Mouse (Mus musculus): ENCODE measurements at regions not wholly inside any gene's neighbourhood (a gene's known extent, or its start where the extent isn't known, plus 50 kb on each side); places are given as distances from the start of the nearest gene placed in this dataset.
A peak's percentile ranks its signal among the peaks of the same experiment; 100 is the strongest.

DNA sequence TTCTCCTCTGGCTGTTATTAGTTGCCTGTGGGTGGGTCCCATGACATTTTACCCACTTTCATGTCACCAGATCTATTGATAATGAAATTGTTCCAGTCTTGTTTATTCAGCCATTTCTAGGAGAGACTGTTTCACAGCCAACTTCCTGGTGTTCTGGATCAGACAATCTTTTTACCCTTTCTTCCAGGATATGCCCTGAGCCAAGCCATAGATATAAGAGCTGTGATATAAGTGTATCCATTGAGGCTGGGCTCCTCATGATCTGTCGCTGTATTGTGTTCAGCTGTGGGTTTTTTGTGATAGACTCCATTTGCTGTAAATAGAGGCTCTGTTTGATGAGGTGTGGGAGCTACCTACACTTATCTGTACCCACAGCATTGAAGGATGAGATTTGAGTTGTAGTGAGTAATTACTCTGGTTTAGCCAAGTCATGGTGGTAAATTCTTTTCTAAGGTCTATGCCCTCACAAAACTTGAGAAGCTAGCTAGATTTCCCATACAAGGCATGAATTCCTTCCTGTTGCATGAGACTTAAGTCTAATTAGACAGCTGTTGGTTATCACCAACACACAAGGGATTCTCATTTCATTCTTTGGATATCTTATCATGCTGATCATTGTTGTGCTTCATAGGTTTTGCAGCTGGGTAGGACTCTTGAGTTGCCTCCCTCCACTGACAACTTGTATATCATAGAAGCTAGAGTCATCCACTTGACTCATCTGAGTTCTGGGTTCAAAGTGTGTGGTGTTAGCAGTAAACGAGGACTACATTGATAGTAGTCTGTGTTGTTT, 203.9 kb upstream of the Ptger4 start:
- dilution Hi-C loops (cut with MboI; ENCODE audit: extremely low pct_ligation_motif_present, extremely low pct_unique_long_range_greater_than_20kb, low sequenced_read_pairs), result no loop called here
- peaks cover 3% of the 10 kb centered on the region for H3K9me3 ChIP-seq (replicated peaks; ENCODE audit: low read length)
- H3K27me3 ChIP-seq (replicated peaks), result no peaks in the 10 kb centered on the region
- no peaks in the 10 kb centered on the region for H3K79me2 ChIP-seq (replicated peaks; ENCODE audit: control insufficient read depth, extremely low read depth, insufficient read depth, poor library complexity, severe bottlenecking)
- H3K9ac ChIP-seq (ENCODE audit: insufficient read depth, low read depth), result no peak overlapping the region
- H3K4me2 ChIP-seq (ENCODE audit: insufficient read depth, low read depth, poor library complexity, severe bottlenecking), result no peak overlapping the region
- no peak for DNase-seq (ENCODE audit: extremely low read depth)
- TF ChIP-seq MEF2A (IDR thresholded peaks at IDR 0.05; ENCODE audit: borderline replicate concordance, low read depth, low read length) (no peak), SIN3A (IDR thresholded peaks at IDR 0.05; ENCODE audit: low read length) (no peak), POLR2AphosphoS2 (IDR thresholded peaks at IDR 0.05; ENCODE audit: low read depth, low read length) (no peak), ZC3H11A (IDR thresholded peaks at IDR 0.05; ENCODE audit: low read depth, low read length) (no peak), POLR2A (IDR thresholded peaks at IDR 0.05; ENCODE audit: low read depth, low read length) (no peak), CHD1 (IDR thresholded peaks at IDR 0.05; ENCODE audit: low read depth, low read length) (no peak), ZMIZ1 (IDR thresholded peaks at IDR 0.05; ENCODE audit: low read depth, low read length) (no peak), EP300 (IDR thresholded peaks at IDR 0.05; ENCODE audit: low read length) (no peak)
- H3K36me3 ChIP-seq (replicated peaks in 1 of 2; ENCODE audit: control insufficient read depth in 1 of 2, insufficient read depth in 1 of 2, low read length in 1 of 2), result no peaks in the 10 kb centered on the region
- H3K4me1 ChIP-seq (ENCODE audit: control insufficient read depth in 1 of 2, insufficient read depth in 2 of 2), result peaks cover 5 to 13% of the 10 kb centered on the region in 2 experiments
- no peak overlapping the region for H3K4me3 ChIP-seq (replicated peaks in 1 of 3; ENCODE audit: low read depth in 2 of 3, low read length in 2 of 3, poor library complexity in 1 of 3)
- in situ Hi-C loops (cut with MboI; ENCODE audit: low pct_ligation_motif_present, low pct_unique_long_range_greater_than_20kb, low sequenced_read_pairs), result no loop called here
- H3K27ac ChIP-seq (ENCODE audit: insufficient read depth, low read depth), result no peak overlapping the region

GRCm38 (mm10) chr15:5459083-5459482, 215.1 kb upstream of the Ptger4 start:
- dilution Hi-C loops (cut with MboI; ENCODE audit: extremely low pct_ligation_motif_present, extremely low pct_unique_long_range_greater_than_20kb, low sequenced_read_pairs) (no loop called here), in situ Hi-C loops (cut with MboI; ENCODE audit: low pct_ligation_motif_present, low pct_unique_long_range_greater_than_20kb, low sequenced_read_pairs) (no loop called here)
- Histone ChIP-seq H3K27ac (ENCODE audit: insufficient read depth, low read depth) (no peak overlapping the region), H3K9me3 (replicated peaks; ENCODE audit: low read length) (no peaks in the 10 kb centered on the region), H3K27me3 (replicated peaks) (no peaks in the 10 kb centered on the region), H3K4me2 (ENCODE audit: insufficient read depth, low read depth, poor library complexity, severe bottlenecking) (no peak overlapping the region), H3K36me3 (replicated peaks in 1 of 2; ENCODE audit: control insufficient read depth in 1 of 2, insufficient read depth in 1 of 2, low read length in 1 of 2) (no peaks in the 10 kb centered on the region), H3K4me1 (ENCODE audit: control insufficient read depth in 1 of 2, insufficient read depth in 2 of 2) (peaks cover 4 to 10% of the 10 kb centered on the region in 2 experiments; a peak in 3 of 4 replicates), H3K4me3 (replicated peaks in 1 of 3; ENCODE audit: low read depth in 2 of 3, low read length in 2 of 3, poor library complexity in 1 of 3) (no peak overlapping the region), H3K79me2 (replicated peaks; ENCODE audit: control insufficient read depth, extremely low read depth, insufficient read depth, poor library complexity, severe bottlenecking) (no peaks in the 10 kb centered on the region), H3K9ac (ENCODE audit: insufficient read depth, low read depth) (no peak overlapping the region)
- peak; percentile 33 for DNase-seq (ENCODE audit: extremely low read depth)
- TF ChIP-seq SIN3A (IDR thresholded peaks at IDR 0.05; ENCODE audit: low read length), result no peak
- no peak for TF ChIP-seq USF2 (conservative IDR thresholded peaks at IDR 0.05; ENCODE audit: low read depth, low read length)
- TF ChIP-seq MYC (IDR thresholded peaks at IDR 0.05; ENCODE audit: low read depth, low read length), result no peak
- TF ChIP-seq CTCF (conservative IDR thresholded peaks at IDR 0.05 in 1 of 2, IDR thresholded peaks at IDR 0.05 in 1 of 2; ENCODE audit: low read depth in 2 of 2, low read length in 2 of 2), result no peak
- TF ChIP-seq UBTF (IDR thresholded peaks at IDR 0.05; ENCODE audit: low read depth, low read length), result no peak
- TF ChIP-seq IRF4 (IDR thresholded peaks at IDR 0.05; ENCODE audit: low read depth, low read length), result 0 out of 2 replicates have a peak, but pooled peaks have one; percentile 32
- TF ChIP-seq ZMIZ1 (IDR thresholded peaks at IDR 0.05; ENCODE audit: low read depth, low read length), result no peak
- no peak for TF ChIP-seq PAX5 (IDR thresholded peaks at IDR 0.05; ENCODE audit: low read length)
- TF ChIP-seq ETS1 (conservative IDR thresholded peaks at IDR 0.05; ENCODE audit: low read depth, low read length), result no peak; the same call in 1 of the 2 replicates
- TF ChIP-seq HCFC1 (IDR thresholded peaks at IDR 0.05; ENCODE audit: low read depth, low read length), result no peak
- TF ChIP-seq RAD21 (IDR thresholded peaks at IDR 0.05; ENCODE audit: low read depth, low read length), result no peak
- TF ChIP-seq POLR2AphosphoS2 (IDR thresholded peaks at IDR 0.05; ENCODE audit: low read depth, low read length), result no peak
- TF ChIP-seq GABPA (IDR thresholded peaks at IDR 0.05; ENCODE audit: insufficient replicate concordance, low read depth, low read length), result no peak
- no peak for TF ChIP-seq NRF1 (IDR thresholded peaks at IDR 0.05; ENCODE audit: low read depth, low read length)
- TF ChIP-seq RCOR1 (conservative IDR thresholded peaks at IDR 0.05; ENCODE audit: low read depth, low read length), result no peak
- TF ChIP-seq CHD2 (IDR thresholded peaks at IDR 0.05; ENCODE audit: low read length), result no peak
- no peak for TF ChIP-seq USF1 (IDR thresholded peaks at IDR 0.05; ENCODE audit: low read depth, low read length)
- TF ChIP-seq TCF12 (IDR thresholded peaks at IDR 0.05; ENCODE audit: low read depth, low read length), result no peak
- peak; percentile 41; the same call in 1 of the 2 replicates for TF ChIP-seq JUND (conservative IDR thresholded peaks at IDR 0.05; ENCODE audit: low read depth, low read length)
- peak; percentile 55; the same call in 1 of the 2 replicates for TF ChIP-seq EP300 (IDR thresholded peaks at IDR 0.05; ENCODE audit: low read length)
- peak; percentile 51 for TF ChIP-seq BHLHE40 (IDR thresholded peaks at IDR 0.05; ENCODE audit: low read depth, low read length)
- TF ChIP-seq ZKSCAN1 (IDR thresholded peaks at IDR 0.05; ENCODE audit: borderline replicate concordance, low read depth, low read length), result no peak
- no peak for TF ChIP-seq KAT2A (IDR thresholded peaks at IDR 0.05; ENCODE audit: insufficient replicate concordance, low read length)
- TF ChIP-seq POLR2A (IDR thresholded peaks at IDR 0.05; ENCODE audit: low read depth, low read length), result no peak
- no peak for TF ChIP-seq E2F4 (IDR thresholded peaks at IDR 0.05; ENCODE audit: insufficient replicate concordance, low read depth, low read length)
- no peak for TF ChIP-seq NELFE (IDR thresholded peaks at IDR 0.05; ENCODE audit: low read depth, low read length)
- no peak for TF ChIP-seq MAFK (IDR thresholded peaks at IDR 0.05; ENCODE audit: insufficient replicate concordance, low read length)
- no peak for TF ChIP-seq ZC3H11A (IDR thresholded peaks at IDR 0.05; ENCODE audit: low read depth, low read length)
- TF ChIP-seq TBP (conservative IDR thresholded peaks at IDR 0.05; ENCODE audit: low read depth, low read length), result no peak
